Mouse (Mus musculus): ENCODE results near the gene Trim16.

Gene Trim16

GRCm38 (mm10) chr11:62824211-62824610 lies 4.2 kb downstream of the Trim16 start:
- CTCF ChIA-PET, result interaction anchor here in 3 of 4 experiments (0.7 to 1.5 kb wide), 4 partner anchors 27 to 312 kb away, joined by 3 to 8 read pairs (median 4); no protein-coding TSS in a partner anchor
- POLR2A ChIA-PET, result interaction anchor here in 3 of 4 experiments (0.6 to 4.7 kb wide), 8 partner anchors 22 to 273 kb away, joined by 3 to 27 read pairs (median 3); partner anchors contain the start of genes Fbxw10 (in 3 of the 3), Tvp23b (in 1 of the 3), Ubb (in 1 of the 3) and Zfp286 (in 1 of the 3)

GRCm38 (mm10) chr11:62825222-62826105 lies 5.4 kb downstream of the Trim16 start:
- ChIA-PET POLR2A (interaction anchor here in 3 of 4 experiments (0.7 to 4.7 kb wide), 12 partner anchors 10 to 388 kb away, joined by 3 to 27 read pairs (median 3); partner anchors contain the start of genes Fbxw10 (in 3 of the 3), Tvp23b (in 1 of the 3) and Ubb (in 1 of the 3)), CTCF (interaction anchor here in 2 of 4 experiments (0.6 to 1.5 kb wide), 3 partner anchors 69 to 310 kb away, joined by 3 to 6 read pairs (median 4); no protein-coding TSS in a partner anchor)

DNA sequence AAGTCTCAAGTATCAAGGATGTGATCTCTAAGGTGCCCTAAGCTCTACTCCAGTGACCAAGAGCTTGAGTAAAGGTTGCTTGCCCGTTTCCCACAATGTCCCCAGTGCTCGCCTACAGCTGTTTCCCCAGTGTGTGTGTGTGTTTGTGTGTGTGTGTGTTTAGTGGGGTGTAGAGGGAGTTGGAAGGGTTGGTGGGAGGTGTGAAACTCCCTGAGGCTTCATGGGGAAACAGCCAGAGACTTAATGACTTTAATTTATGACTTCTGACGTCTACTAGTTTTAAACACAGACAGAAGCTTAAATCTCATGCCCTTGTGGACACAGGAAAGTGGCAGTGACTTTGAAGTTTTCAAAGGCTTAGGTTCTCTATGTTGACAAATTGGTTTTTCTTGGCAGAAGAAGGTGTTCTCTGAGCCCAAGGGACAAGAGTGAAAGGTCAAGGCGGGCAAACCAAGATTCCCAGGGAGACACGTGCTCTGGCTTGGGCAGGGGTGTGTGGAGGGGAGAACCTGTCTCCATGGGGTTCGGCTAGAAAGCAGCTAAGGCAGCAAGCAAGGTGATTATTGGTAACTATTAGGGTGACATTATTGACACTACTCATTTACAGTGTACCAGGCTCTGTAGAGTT lies 6.2 kb downstream of the Trim16 start:
- CTCF ChIA-PET, result interaction anchor here in 1 of 4 experiments (1.4 kb wide), 1 partner anchor 70 kb away, joined by 4 read pairs; no protein-coding TSS in a partner anchor
- POLR2A ChIA-PET, result interaction anchor here in 2 of 4 experiments (0.7 to 4.7 kb wide), 10 partner anchors 11 to 387 kb away, joined by 3 to 27 read pairs (median 3); partner anchors contain the start of genes Fbxw10 (in 2 of the 2), Tvp23b (in 1 of the 2) and Ubb (in 1 of the 2)

DNA sequence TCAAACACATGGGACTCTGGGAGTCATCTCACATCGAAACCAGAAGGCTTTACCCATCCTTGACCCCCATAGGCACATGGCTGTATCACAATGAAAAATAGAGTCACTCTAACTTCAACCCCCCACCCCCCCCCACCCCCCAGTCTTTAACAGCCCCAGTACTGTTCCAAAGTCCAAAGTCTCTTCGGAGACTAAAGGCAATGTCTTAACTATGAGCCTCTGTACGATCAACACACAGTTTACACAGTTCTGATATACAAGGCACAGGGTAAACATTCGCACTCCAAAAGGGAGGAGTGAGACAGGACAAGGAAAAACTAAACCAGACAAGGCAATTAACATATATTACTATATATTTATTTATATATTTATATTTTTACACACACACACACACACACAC lies 7.1 kb downstream of the Trim16 start:
- ChIA-PET POLR2A (no interaction called here), CTCF (no interaction called here)

DNA sequence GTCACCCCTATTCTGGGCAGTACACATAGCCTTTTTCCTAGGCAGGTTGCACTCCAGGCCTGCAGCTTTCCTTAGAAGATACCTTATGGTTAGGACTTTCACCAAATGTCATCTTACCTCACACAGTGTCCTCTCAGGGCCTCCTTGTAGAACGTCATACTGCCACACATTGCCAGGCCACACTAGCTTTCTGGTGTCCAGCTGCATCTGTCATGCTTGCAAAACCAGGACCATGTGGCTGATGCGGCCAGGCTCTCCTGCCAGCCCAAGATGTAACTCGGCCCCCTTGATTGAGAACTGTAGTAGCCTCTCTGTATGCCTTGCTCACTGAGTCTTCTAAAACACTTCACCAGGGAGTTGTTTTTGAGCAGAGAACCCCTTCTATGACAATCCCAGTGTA lies 7.9 kb downstream of the Trim16 start:
- POLR2A ChIA-PET, result interaction anchor here in 2 of 4 experiments (0.6 to 1.1 kb wide), 2 partner anchors 18 to 56 kb away, joined by 3 to 6 read pairs; no protein-coding TSS in a partner anchor
- CTCF ChIA-PET, result no interaction called here

DNA sequence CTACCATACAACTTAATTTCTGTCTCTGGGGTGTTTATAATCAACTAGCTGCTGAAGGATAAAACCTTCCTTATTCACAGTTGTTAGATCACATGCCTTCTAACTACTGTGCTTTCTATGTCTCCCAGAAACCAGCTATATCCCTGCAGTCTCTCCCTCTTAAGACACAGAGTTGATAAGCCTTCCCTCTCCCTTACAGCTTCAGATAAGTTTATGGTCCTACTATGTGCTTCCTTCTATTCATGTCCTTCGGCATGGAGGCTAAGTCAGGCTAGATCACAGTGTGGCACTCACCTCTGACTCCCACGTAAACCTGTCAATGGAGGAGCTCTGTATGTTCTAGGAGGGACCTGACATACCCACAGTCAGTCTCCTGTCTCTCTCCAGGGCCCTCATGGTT lies 10.4 kb downstream of the Trim16 start:
- ChIA-PET CTCF (no interaction called here), POLR2A (interaction anchor here in 2 of 4 experiments (0.5 to 2.8 kb wide), 5 partner anchors 10 to 1783 kb away, joined by 3 to 8 read pairs (median 4); partner anchors contain the start of genes Fbxw10 (in 1 of the 2) and Trim16 (in 1 of the 2))

DNA sequence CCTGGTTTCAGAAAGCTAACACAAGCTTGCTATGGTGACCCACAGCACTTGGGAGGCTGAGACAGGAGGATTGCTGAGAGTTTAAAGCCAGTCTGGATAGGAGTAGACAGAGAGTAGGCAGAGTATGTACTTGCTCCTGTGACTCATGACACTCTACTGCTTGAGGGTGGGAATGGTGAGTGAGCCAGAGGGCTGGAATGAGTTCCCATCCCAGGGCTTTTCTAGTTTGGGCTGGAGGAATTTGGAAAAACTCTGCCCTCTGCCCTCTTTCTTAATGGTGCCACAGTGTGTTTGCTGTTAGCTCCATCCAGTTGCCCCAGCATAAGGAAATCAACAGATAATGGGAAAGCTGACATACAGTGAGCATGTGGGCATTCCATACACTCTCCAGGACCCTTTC lies 11.9 kb downstream of the Trim16 start:
- ChIA-PET POLR2A (interaction anchor here in 1 of 4 experiments (2.8 kb wide), 1 partner anchor 12 kb away, joined by 8 read pairs; the partner anchor contains the start of gene Trim16), CTCF (no interaction called here)

DNA sequence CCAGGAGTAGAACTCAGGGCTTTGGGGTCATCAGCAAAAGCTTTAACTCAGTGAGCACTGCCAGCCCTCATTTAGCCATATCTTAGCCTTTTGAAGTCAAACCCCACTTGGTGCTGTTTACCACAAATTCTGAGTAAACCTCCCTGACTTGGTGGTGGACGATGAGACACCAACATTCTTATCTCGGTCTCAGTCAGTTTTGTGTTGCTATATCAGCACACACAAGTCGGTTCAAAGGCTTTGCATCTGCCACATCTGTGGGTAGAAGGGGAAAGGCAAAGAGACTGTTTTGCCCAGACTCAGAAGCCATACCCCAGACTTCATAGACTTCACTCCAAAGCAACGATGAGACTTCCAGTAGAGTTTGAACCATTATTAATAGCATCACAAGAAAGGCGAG lies 24.5 kb downstream of the Trim16 start:
- POLR2A ChIA-PET, result interaction anchor here (0.7 to 4.4 kb wide), 22 partner anchors 8 to 295 kb away, joined by 3 to 70 read pairs (median 6); partner anchors contain the start of genes Tvp23b (in 3 of the 4), Trim16 (in 2 of the 4) and Zfp286 (in 1 of the 4)
- CTCF ChIA-PET, result no interaction called here

DNA sequence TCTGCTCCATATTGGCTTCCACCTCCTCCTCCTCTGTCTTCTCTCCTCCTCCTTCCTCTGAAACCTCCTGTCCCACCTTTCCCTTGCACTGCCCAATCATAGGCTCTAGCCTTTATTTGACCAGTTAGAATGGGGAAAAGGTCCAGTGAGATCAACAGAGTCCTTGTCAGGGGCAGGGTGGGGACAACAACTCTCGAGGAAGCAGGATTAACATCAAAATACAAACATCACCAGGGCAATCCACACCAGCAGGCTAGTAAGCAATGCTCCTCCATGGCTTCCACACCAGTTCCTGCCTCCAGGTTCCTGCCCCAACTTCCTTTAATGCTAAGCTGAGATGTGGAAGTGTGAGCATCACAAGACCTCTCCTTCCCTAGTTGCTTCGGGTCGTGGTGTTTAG lies 25.7 kb downstream of the Trim16 start:
- ChIA-PET CTCF (interaction anchor here (0.6 to 1.8 kb wide), 7 partner anchors 10 to 89 kb away, joined by 3 to 7 read pairs (median 4); no protein-coding TSS in a partner anchor), POLR2A (interaction anchor here (0.7 to 4.4 kb wide), 54 partner anchors 9 to 296 kb away, joined by 3 to 70 read pairs (median 4); partner anchors contain the start of genes Tvp23b (in 4 of the 4), Zfp286 (in 4 of the 4), Trim16 (in 3 of the 4) and Ubb (in 3 of the 4))

- ChIA-PET POLR2A (interaction anchor here (0.7 to 4.4 kb wide), 44 partner anchors 8 to 296 kb away, joined by 3 to 70 read pairs (median 4); partner anchors contain the start of genes Trim16 (in 3 of the 4), Tvp23b (in 3 of the 4), Zfp286 (in 3 of the 4) and Ubb (in 2 of the 4)), CTCF (interaction anchor here in 3 of 4 experiments (0.9 to 1.8 kb wide), 7 partner anchors 38 to 90 kb away, joined by 3 to 7 read pairs (median 3); no protein-coding TSS in a partner anchor)
These were observed 27.1 kb downstream of the Trim16 start, which contains the start of gene Fbxw10 for GRCm38 (mm10) chr11:62846961-62847654. Gene Fbxw10, plus strand, starts transcription at chr11:62847069.

- ChIA-PET POLR2A (interaction anchor here (0.5 to 4.4 kb wide), 19 partner anchors 10 to 1114 kb away, joined by 3 to 27 read pairs (median 3); partner anchors contain the start of genes Trim16 (in 3 of the 4), Tvp23b (in 3 of the 4) and Zfp286 (in 2 of the 4)), CTCF (interaction anchor here (0.6 to 1.0 kb wide), 9 partner anchors 25 to 484 kb away, joined by 3 to 5 read pairs (median 3); partner anchors contain the start of gene Tvp23b (in 1 of the 4))
These were observed 27.7 kb downstream of the Trim16 start for GRCm38 (mm10) chr11:62847655-62848191.

DNA sequence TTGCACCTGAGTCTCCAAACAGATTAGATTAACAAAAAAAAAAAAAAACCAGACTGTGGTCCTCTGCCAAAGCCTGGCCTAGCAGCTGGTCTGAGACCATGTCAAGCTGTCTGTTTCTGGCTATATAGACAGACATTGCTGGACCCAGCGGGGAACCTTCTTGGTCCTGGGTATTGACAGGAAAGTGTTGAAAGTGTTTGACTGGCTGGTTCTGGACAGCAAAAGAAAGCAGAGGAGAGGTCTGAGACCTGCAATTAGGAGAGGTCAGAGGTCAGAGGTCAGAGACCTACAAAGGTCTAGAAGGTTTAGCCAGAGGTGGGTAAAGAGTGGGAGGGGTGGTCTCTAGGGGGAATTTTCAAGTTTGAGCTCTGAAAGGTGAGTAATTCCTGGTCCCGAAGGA lies 28.3 kb downstream of the Trim16 start:
- ChIA-PET CTCF (interaction anchor here (0.6 to 1.0 kb wide), 11 partner anchors 24 to 483 kb away, joined by 3 to 5 read pairs (median 3); partner anchors contain the start of gene Tvp23b (in 1 of the 4)), POLR2A (interaction anchor here (0.6 to 2.0 kb wide), 16 partner anchors 9 to 1114 kb away, joined by 3 to 14 read pairs (median 3); partner anchors contain the start of genes Trim16 (in 3 of the 4), Tvp23b (in 3 of the 4) and Zfp286 (in 2 of the 4))

DNA sequence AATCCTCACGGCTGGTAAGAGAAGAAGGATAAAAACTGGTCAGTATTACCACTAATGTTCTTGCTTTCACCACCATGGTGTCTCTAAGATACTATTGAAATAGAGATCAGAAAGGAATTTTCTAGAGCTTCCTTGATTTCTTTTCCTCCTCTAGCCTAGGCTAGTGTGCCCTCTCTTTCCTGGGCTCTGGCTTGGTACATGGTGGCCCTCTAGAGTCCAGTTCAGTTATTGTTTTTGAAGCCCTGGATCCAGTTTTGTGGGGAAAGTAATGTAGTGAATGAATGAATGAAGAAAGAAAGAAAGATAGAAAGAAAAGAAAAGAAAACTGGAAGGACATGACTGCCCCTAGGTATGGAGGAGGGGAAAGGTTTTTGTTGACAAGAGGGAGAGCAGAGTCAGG lies 31.2 kb downstream of the Trim16 start:
- ChIA-PET POLR2A (interaction anchor here in 3 of 4 experiments (0.6 to 1.6 kb wide), 6 partner anchors 22 to 191 kb away, joined by 3 to 4 read pairs (median 3); partner anchors contain the start of genes Tvp23b (in 1 of the 3) and Zfp286 (in 1 of the 3)), CTCF (interaction anchor here in 2 of 4 experiments (0.9 to 1.2 kb wide), 3 partner anchors 31 to 94 kb away, joined by 3 to 5 read pairs (median 3); partner anchors contain the start of gene Trim16 (in 1 of the 2))

- CTCF ChIA-PET, result interaction anchor here in 2 of 4 experiments (0.6 kb wide), 2 partner anchors 209 to 1810 kb away, joined by 3 to 5 read pairs; no protein-coding TSS in a partner anchor
- POLR2A ChIA-PET, result interaction anchor here in 1 of 4 experiments (0.9 to 1.5 kb wide), 3 partner anchors 8 to 26 kb away, joined by 4 read pairs; partner anchors contain the start of gene Tvp23b
These were observed 33.3 kb downstream of the Trim16 start for GRCm38 (mm10) chr11:62853334-62853733.

GRCm38 (mm10) chr11:62865562-62865961 lies 45.5 kb downstream of the Trim16 start:
- CTCF ChIA-PET, result interaction anchor here in 1 of 4 experiments (0.7 kb wide), 1 partner anchor 267 kb away, joined by 3 read pairs; no protein-coding TSS in a partner anchor
- POLR2A ChIA-PET, result no interaction called here

DNA sequence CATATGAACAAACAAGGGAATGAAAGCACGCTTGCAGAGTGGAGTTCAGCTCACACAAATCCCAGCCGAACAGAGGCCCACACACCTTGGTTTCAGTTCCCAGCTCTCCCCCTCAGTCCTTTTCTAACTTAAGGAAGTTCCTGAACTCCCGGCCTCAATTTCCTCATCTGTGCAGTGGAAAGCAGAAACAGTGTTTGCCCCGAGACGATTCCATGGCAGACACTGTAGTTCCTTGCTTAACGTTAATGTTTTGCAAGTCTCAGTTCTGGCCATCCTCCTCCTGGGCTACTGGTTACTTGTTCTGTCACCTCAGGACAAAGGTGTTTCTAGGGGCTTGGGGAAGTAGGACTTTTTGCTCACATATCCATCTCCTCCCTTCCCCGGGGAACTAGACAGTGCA lies 46.7 kb downstream of the Trim16 start:
- CTCF ChIA-PET, result no interaction called here
- POLR2A ChIA-PET, result interaction anchor here in 1 of 4 experiments (1.3 to 3.1 kb wide), 2 partner anchors 10 to 12 kb away, joined by 3 to 14 read pairs; partner anchors contain the start of gene Tvp23b
